Mouse (Mus musculus): ENCODE data around the gene Borcs6.
"Not testable (repeated sequence)": the region's sequence is repeated elsewhere in the genome, so short reads cannot be mapped to it uniquely, and the experiment has no call there.

Borcs6 gene

DNA sequence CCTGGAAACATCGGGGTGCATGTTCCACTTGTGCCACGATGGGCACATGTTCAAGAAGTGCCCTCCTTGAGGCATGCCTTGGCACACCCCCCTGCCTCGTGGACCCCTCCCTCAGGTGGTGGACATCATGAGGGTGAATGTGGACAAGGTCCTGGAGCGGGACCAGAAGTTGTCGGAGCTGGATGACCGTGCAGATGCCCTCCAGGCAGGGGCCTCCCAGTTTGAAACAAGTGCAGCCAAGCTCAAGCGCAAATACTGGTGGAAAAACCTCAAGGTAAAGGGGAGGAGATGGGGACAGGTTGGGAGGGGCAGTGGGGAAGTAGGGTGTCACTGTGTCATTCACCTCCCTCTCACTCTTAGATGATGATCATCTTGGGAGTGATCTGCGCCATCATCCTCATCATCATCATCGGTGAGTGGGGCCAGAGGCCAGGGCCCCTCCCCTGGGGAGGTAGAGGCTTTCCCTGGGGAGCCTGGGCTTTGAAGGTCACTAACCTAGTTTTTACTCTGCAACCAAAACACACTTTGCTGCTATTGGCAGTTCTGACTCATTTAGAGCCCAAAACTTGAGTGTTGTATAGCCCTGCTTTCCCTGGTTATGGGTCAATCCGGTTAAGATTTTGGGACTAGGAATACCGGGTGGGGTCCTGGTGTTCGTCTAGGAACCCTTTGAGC is 30.2 kb downstream of the Borcs6 start:
- DNase-seq, result peak in 1 of 2 experiments; percentile 63

DNA sequence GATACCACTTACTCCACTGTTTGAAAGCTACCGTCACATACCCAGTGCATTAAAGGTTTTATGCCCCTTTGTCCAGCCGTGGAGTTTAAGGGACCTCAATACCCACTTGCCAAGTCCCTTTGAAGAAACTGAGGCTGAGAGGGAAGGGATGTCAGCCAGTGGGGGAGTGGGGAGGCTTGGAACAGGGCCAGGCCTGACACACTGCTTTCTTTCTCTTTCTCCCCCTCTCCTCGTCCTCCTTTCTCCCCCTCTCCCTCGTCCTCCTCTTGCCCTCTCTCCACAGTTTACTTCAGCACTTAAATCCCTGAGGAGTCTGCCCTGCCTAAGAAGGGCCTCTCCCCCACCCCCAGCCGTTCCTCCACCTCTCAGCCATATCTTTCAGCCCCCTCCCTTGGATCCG is 30.9 kb downstream of the Borcs6 start:
- no peak for DNase-seq

DNA sequence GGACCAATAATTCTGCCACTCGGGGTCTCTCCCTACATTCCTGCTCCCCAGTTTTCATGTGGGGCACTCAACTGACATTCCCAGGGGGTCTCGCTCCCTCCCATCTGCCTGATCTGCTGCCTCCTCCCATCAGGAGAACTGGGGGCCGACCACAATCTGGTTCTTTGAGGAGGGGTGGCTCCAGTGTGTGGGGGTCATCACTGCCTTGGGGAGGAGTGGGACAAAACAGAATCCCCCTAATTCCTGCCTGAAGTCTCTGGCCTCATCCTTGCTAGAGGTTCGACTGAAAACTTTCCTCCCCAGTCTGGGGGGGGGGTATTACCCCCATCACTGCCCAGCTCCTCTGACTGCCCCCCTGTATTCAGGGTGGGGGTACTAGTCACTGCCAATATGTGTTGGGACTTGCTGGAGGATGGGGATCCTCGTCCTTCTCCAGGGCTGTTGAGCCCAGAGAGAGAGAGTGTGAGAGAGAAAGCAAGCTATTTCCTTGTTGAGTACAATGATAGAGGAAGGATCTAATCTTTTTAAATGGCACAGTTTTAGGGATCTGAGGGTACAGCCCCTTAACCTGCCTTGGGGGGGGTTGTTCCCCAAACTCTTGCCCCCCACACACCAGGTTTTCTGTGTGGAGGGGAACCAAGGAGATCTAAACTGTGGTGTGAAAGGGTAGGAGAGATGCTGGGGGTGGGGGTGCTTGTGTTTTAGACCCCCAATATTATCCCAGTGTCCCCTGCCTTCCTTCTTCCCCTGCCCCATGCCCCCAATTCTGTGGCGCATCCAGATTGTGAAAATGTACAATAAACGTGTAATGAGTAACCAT is 32.3 kb downstream of the Borcs6 start:
- DNase-seq, result no peak

DNA sequence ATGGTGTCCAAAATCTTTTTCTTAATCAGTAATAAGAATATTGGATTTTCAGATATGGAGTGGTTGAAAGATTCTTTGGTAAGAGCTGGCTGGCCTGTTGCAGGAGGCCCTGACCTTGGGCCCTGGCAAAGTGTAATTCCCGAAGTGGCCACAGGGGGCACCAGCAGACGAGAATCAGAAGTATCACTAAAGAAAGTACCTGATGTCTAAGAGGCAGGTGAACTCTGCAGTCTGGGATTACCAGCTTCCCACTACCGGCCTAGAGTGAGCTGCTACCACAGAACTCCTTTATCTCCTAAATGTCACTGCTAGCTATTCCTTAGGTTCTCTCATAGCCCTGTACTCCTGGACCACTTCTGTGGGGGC is 32.9 kb downstream of the Borcs6 start:
- DNase-seq, result peak; percentile 94 to 96

DNA sequence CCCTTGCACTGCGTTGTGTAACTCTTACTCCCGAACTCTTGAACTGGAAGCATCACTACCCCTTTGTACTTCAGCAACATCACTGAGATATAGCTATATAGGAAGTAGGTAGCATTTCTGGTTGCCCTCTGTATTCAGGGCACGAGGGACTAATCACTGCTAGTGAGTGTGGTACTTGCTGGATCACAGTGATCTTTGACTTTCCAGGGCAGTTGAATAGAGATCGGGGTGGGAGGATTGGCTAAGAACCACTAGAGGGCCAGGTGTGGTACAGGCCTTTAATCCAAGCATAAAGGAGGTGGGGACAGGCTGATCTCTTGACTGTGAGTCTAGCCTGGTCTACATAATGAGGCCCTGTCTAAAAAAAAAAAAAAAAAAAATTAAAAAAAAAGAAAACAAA is 33.4 kb downstream of the Borcs6 start:
- no peak for DNase-seq

- not testable (repeated sequence) for DNase-seq
Measured at GRCm38 (mm10) chr11:69093856-69094255, 34.3 kb downstream of the Borcs6 start.

- DNase-seq, result peak; percentile 98 to 99
Measured at GRCm38 (mm10) chr11:69094697-69095429, 35.3 kb downstream of the Borcs6 start, which contains the start of gene Per1. TSS of gene Per1 (plus strand) at chr11:69095217.

- peak in 1 of 2 experiments; percentile 42 for DNase-seq
Measured at GRCm38 (mm10) chr11:69095511-69096231, 36.2 kb downstream of the Borcs6 start.

- no peak for DNase-seq
Measured at GRCm38 (mm10) chr11:69096360-69096986, 37.0 kb downstream of the Borcs6 start.

- DNase-seq, result peak; percentile 85 to 92
Measured at GRCm38 (mm10) chr11:69096987-69097900, 37.7 kb downstream of the Borcs6 start.

DNA sequence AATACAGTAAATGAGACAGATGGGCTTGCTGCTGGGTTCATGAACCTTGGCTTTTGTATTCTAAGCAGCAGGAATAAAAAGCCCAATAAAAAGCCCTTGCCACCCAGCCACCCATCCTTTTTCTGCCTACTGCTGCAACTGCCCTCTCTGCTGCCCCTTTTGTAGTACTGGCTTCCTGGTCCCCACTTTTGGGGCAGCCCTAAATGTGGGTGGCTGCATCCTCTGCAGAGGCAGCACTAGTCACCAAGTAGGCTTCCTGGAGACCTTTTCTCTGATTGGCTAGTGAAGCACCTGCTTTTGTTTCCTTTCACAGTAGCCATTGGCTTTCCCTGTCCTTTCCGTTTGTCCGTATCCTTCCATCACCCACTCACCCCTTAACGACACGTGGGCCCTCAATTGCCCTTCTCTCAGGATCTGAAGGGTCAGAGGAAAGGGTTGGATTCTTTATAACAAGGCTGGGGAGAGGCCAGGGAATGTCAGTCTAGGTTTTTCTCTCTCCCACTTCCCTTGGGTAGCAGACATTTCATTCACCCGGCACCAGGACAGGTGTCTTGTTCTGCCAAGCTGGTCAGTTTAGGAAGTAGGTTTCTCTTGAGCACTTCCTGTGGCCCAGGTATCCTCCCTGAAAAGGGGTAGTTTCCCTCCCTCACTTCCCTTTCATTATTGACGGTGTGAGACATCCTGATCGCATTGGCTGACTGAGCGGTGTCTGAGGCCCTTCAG is 38.7 kb downstream of the Borcs6 start:
- DNase-seq, result no peak

DNA sequence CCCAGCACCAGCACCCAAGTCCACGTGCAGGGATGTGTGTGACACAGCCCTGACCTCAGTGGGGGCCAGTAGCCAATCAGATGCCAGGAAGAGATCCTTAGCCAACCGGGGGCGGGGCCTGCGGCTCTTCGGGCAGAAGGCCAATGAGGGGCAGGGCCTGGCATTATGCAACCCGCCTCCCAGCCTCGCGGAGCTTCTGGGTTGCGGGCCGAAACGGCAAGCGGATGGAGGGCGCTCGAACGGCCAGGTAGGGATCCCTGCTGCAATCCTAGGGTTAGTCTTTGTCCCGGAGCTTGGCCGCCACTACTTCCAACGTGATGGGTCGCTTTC is 39.2 kb downstream of the Borcs6 start:
- DNase-seq, result peak; percentile 99 to 100

DNA sequence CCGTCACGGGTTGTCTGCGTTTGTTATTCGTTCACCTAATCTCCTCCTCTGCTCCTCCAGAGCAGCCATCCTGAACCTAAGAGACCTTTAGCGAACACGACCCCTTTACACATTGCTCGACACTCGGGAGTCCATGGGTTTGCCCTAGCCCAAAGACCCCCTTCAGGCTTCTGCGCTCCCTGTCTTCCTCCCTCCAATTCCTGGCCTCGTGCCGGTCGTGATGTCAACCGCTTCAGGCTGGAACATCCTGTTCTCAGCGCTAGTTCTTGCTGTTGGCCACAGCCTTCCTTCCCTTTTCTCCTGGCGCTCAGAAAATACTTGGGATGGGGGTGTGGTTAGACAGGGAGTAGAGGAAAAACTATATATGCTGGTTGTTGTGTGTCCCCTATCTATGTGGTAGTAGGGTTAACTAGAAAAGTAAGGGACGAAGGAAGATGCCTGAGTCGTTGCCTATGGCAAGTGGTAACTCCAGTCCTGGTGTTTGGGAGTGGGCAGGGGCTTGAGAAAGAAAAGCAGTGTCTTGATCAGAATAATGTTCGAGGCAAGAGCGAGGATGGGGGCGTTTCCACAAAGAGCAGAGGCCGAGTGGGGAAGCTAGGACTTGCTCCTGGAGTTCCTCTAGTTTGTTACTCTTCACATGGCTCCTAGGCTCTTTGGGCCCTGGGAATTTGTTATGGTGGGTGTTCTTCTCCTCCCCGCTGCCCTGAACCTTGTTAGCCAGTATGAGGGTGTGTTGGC is 39.8 kb downstream of the Borcs6 start:
- DNase-seq, result peak; percentile 83 to 92

DNA sequence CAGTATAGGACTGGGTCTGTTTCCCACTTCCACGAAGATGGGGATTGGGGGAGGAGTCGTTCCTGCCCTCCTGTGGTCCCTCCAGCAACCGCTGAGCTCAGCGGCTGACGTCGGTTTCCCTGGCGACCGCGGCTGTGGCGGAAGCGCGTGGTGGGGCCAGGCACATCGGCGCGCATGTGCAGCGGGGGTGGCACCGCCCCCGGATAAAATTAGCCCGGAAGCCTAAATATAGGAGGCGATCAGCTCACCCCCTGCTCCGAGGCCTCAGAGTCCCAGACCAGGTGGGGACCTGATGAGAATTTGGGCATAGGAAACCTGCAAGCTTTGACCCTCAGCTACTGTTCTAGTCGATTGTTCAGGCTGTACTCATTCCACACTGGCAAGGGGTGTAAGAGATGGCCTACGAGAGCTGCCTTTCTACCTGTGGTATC is 40.4 kb downstream of the Borcs6 start:
- DNase-seq, result peak; percentile 88 to 90

DNA sequence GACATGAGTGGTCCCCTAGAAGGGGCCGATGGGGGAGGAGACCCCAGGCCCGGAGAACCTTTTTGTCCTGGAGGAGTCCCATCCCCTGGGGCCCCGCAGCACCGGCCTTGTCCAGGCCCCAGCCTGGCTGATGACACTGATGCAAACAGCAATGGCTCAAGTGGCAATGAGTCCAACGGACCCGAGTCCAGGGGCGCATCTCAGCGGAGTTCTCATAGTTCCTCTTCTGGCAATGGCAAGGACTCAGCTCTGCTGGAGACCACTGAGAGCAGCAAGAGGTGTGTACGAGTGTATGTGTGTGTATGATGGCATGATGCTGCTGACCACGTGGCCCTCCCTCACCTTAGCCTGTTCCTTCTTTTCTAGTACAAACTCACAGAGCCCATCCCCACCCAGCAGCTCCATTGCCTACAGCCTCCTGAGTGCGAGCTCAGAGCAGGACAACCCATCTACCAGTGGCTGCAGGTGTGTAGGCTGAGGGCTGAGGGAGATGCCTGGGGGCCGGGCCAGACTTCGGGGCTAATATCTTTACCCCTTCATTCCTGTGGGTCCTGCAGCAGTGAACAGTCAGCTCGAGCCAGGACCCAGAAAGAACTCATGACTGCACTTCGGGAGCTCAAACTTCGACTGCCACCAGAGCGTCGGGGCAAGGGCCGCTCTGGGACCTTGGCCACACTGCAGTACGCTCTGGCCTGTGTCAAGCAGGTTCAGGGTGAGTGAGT is 41.3 kb downstream of the Borcs6 start:
- DNase-seq, result peak in 1 of 2 experiments; percentile 29

GRCm38 (mm10) chr11:69101604-69102402 is 42.3 kb downstream of the Borcs6 start:
- no peak for DNase-seq

GRCm38 (mm10) chr11:69102403-69102725 is 42.8 kb downstream of the Borcs6 start:
- DNase-seq, result no peak

- DNase-seq, result no peak
Measured at GRCm38 (mm10) chr11:69103121-69103520, 43.6 kb downstream of the Borcs6 start.
